Mouse (Mus musculus) frontal cortex, adult (tissue): ENCODE measurements around the gene Krt7.

Experiments
- ATAC-seq: cut with Nextera tagmentation; 2 replicates; pipeline ENCODE4 v1.9.2; 2017; ENCODE audit warnings: mild to moderate bottlenecking, moderate library complexity, mixed read lengths; ENCODE audit not compliant: low TSS enrichment

Gene Krt7

GRCm38 (mm10) chr15:101375956-101376775 is 34.7 kb upstream of the Krt7 start:
- no peak for ATAC-seq

- no peak for ATAC-seq
Observed at GRCm38 (mm10) chr15:101376776-101377061, 34.1 kb upstream of the Krt7 start.

- ATAC-seq = no peak
Observed at GRCm38 (mm10) chr15:101378646-101379045, 32.2 kb upstream of the Krt7 start.

GRCm38 (mm10) chr15:101381758-101382157 is 29.1 kb upstream of the Krt7 start:
- no peak for ATAC-seq

- ATAC-seq = no peak
Observed at GRCm38 (mm10) chr15:101382811-101383210, 28.0 kb upstream of the Krt7 start.

GRCm38 (mm10) chr15:101384610-101385009 is 26.2 kb upstream of the Krt7 start:
- ATAC-seq = no peak

GRCm38 (mm10) chr15:101385064-101385463 is 25.8 kb upstream of the Krt7 start:
- peak; percentile 46; the same call in 1 of the 2 replicates for ATAC-seq

- 0 out of 2 replicates have a peak, but pooled peaks have one; percentile 46 for ATAC-seq
Observed at GRCm38 (mm10) chr15:101387176-101387575, 23.7 kb upstream of the Krt7 start.

- peak; percentile 73; the same call in 1 of the 2 replicates for ATAC-seq
Observed at GRCm38 (mm10) chr15:101388034-101388541, 22.8 kb upstream of the Krt7 start.

GRCm38 (mm10) chr15:101390203-101390602 is 20.6 kb upstream of the Krt7 start:
- ATAC-seq = no peak

GRCm38 (mm10) chr15:101392251-101392650 is 18.6 kb upstream of the Krt7 start:
- ATAC-seq = no peak

GRCm38 (mm10) chr15:101394908-101395307 is 15.9 kb upstream of the Krt7 start:
- no peak for ATAC-seq

- no peak for ATAC-seq
Observed at GRCm38 (mm10) chr15:101396466-101396865, 14.4 kb upstream of the Krt7 start.

- ATAC-seq = no peak
Observed at GRCm38 (mm10) chr15:101396921-101397320, 13.9 kb upstream of the Krt7 start.

- ATAC-seq = no peak
Observed at GRCm38 (mm10) chr15:101397683-101398082, 13.2 kb upstream of the Krt7 start.

GRCm38 (mm10) chr15:101398269-101398668 is 12.6 kb upstream of the Krt7 start:
- no peak for ATAC-seq

- no peak for ATAC-seq
Observed at GRCm38 (mm10) chr15:101412188-101412587, 1.3 kb downstream of the Krt7 start.

- no peak for ATAC-seq
Observed at GRCm38 (mm10) chr15:101413916-101414635, 3.2 kb downstream of the Krt7 start.

GRCm38 (mm10) chr15:101414807-101415565 is 4.1 kb downstream of the Krt7 start:
- ATAC-seq = no peak

GRCm38 (mm10) chr15:101418950-101419349 is 8.1 kb downstream of the Krt7 start:
- no peak for ATAC-seq

GRCm38 (mm10) chr15:101420903-101421302 is 10.1 kb downstream of the Krt7 start:
- no peak for ATAC-seq

GRCm38 (mm10) chr15:101424914-101425313 is 14.1 kb downstream of the Krt7 start:
- no peak for ATAC-seq
